Mouse (Mus musculus): Measurements from ENCODE around the gene Myom3. TPM values are rescaled to one million over a fixed set of nuclear protein-coding genes. Genes with fewer than 3 reads are reported as not detected.

Myom3 gene
- polyA plus RNA-seq, 1 experiment from 2014 or later: 0.50 TPM

DNA sequence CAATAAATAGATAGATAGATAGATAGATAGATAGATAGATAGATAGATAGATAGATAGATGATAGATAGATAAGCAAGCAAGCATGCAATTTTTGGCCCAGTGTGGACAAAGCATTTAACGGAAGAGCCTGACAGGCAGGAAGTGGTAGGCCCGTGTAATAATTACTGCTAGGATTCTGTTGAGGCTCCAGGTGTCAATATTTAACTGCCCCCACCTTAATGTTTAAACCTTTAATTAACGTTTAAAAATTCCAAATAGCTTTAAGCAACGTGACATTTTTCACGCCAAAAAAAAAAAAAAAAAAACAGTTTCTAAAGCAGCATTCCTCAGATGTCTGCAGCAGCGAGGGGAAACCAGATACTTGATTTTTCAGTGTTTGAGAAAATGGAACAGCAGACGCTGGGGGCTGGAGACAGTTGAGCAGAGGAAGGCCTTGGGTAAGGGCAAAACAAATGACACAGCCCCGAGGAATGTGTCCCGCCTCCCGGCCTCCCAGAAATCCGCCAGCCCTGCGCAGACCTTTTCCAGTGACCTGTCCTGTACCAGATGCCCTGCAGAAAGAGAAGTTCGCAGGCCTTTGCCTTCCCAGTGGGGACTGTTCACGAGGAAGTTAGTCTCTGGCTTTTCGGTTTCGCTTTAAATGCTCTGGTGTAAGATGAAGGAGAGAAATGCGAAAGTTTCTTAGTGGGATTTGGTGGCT, 60.5 kb downstream of the Myom3 start:
- Histone ChIP-seq H3K9me3 (no peaks in the 10 kb centered on the region), H3K4me1 (no peaks in the 10 kb centered on the region), H3K27ac (peak overlapping the region; percentile 45; the same call in 1 of the 2 replicates), H3K36me3 (no peaks in the 10 kb centered on the region), H3K27me3 (no peaks in the 10 kb centered on the region), H3K4me3 (no peak overlapping the region), H3K9ac (no peak overlapping the region), H3K4me2 (no peak overlapping the region)
- no peak for ATAC-seq (ENCODE audit: borderline replicate concordance, extremely low read depth, low FRiP score, low TSS enrichment)
- WGBS: 50% methylated on average over 17 of the region's 17 CpGs

DNA sequence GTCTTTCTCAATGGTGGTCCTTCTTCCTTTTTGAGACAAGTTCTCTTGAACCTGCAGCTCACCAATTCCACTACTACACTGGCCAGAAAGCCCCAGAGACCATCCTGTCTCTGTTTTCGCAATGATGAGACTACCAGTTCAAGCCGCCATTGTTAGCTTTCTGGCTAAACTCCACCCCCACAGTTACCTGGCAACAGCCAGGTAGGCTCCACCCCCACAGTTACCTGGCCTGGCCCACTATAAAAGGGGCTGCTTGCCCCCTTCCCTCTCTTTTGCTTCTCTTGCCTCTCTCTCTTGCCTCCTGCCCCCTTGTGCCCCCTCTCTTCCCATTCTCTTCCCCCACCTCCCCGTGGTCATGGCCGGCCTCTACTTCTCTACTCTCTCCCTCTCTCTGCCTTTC, 62.3 kb downstream of the Myom3 start:
- Histone ChIP-seq H3K4me2 (no peak overlapping the region), H3K4me1 (no peaks in the 10 kb centered on the region), H3K9ac (no peak overlapping the region), H3K27ac (no peak overlapping the region), H3K4me3 (no peak overlapping the region), H3K36me3 (no peaks in the 10 kb centered on the region), H3K27me3 (no peaks in the 10 kb centered on the region), H3K9me3 (no peaks in the 10 kb centered on the region)
- 84% methylated on average over 4 of the region's 4 CpGs for WGBS
- ATAC-seq (ENCODE audit: borderline replicate concordance, extremely low read depth, low FRiP score, low TSS enrichment): no peak

GRCm38 (mm10) chr4:135823298-135823697, 63.8 kb downstream of the Myom3 start:
- Histone ChIP-seq H3K27me3 (no peaks in the 10 kb centered on the region), H3K9me3 (no peaks in the 10 kb centered on the region), H3K4me1 (peaks cover 6% of the 10 kb centered on the region), H3K4me3 (no peak overlapping the region), H3K27ac (no peak overlapping the region), H3K9ac (no peak overlapping the region), H3K36me3 (no peaks in the 10 kb centered on the region), H3K4me2 (no peak overlapping the region)
- 46% methylated on average over 2 of the region's 2 CpGs for WGBS
- no peak for ATAC-seq (ENCODE audit: borderline replicate concordance, extremely low read depth, low FRiP score, low TSS enrichment)

DNA sequence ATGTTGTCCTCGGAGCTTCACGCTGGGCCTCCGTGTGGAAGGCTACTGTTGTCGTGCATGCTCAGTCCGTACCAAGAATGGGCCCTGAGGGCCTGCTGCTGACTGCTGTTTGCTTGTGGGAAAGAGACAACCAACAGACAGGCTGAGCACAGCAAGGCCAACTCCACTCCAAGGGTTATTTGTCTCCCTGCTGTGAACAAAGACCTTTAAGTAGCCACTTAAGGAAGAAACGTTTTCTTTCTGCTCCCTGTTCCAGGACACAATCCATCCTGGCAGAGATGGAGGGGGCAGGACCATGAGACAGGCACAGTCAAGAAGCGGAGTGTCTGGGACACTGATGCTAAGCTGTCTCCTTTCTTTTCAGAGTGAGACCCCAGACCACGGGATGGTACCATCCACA, 64.7 kb downstream of the Myom3 start:
- 41% methylated on average over 8 of the region's 8 CpGs for WGBS
- Histone ChIP-seq H3K27me3 (no peaks in the 10 kb centered on the region), H3K9ac (no peak overlapping the region), H3K27ac (no peak overlapping the region), H3K4me2 (no peak overlapping the region), H3K4me3 (no peak overlapping the region), H3K36me3 (no peaks in the 10 kb centered on the region), H3K9me3 (no peaks in the 10 kb centered on the region), H3K4me1 (peaks cover 15% of the 10 kb centered on the region)
- ATAC-seq (ENCODE audit: borderline replicate concordance, extremely low read depth, low FRiP score, low TSS enrichment): no peak

DNA sequence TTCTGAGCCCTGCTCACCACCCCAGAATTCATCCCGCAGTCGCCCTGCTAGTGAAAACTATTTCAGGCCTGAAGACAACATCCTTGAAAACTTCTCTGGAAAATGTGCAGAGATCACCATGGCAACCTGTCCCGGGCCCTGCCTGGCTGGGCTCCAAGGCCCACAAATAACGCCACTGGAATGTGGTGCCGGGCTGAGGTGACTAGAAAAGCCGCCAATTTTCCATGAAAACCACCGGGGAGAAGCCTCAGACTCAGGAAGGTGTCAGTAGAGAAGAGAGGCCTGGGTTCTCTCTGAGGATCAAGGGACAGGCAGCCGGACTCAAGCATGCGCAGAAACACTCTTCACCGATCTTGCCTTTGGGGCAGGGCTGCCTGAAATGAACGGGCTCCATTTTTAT, 69.0 kb downstream of the Myom3 start:
- H3K4me1 ChIP-seq: peaks cover 36% of the 10 kb centered on the region
- no peak overlapping the region for H3K9ac ChIP-seq
- ATAC-seq (ENCODE audit: borderline replicate concordance, extremely low read depth, low FRiP score, low TSS enrichment): peak; percentile 79
- H3K4me2 ChIP-seq: peak overlapping the region; percentile 30
- H3K27ac ChIP-seq: peak overlapping the region; percentile 93
- no peaks in the 10 kb centered on the region for H3K27me3 ChIP-seq
- 7% methylated on average over 11 of the region's 11 CpGs for WGBS
- no peaks in the 10 kb centered on the region for H3K36me3 ChIP-seq
- H3K4me3 ChIP-seq: no peak overlapping the region; the same call in 1 of the 2 replicates
- no peaks in the 10 kb centered on the region for H3K9me3 ChIP-seq

DNA sequence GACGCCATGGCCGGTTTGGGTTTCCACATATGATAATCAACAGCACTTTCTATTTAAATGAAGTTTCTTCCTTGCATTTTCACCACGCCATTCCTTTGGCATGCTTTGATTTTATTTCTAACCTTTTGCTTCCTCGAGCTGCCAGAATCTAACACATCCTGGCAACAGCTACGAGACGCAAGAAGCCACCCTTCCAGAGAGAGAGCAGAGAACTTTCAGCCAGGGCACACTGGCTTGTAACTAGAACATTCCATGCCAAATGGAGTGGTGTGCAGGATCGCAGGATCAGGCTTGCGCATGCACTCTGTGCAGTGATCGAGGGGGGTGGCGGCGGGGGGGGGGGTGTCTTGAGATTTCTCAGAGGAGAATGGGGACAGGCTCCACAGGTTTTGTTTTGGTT, 72.6 kb downstream of the Myom3 start:
- Histone ChIP-seq H3K4me1 (peaks cover 43% of the 10 kb centered on the region), H3K4me3 (no peak overlapping the region), H3K9me3 (no peaks in the 10 kb centered on the region), H3K27ac (peak overlapping the region; percentile 60; the same call in 1 of the 2 replicates), H3K4me2 (no peak overlapping the region), H3K27me3 (no peaks in the 10 kb centered on the region), H3K36me3 (no peaks in the 10 kb centered on the region), H3K9ac (no peak overlapping the region)
- no peak for ATAC-seq (ENCODE audit: borderline replicate concordance, extremely low read depth, low FRiP score, low TSS enrichment)
- WGBS: 41% methylated on average over 11 of the region's 11 CpGs

DNA sequence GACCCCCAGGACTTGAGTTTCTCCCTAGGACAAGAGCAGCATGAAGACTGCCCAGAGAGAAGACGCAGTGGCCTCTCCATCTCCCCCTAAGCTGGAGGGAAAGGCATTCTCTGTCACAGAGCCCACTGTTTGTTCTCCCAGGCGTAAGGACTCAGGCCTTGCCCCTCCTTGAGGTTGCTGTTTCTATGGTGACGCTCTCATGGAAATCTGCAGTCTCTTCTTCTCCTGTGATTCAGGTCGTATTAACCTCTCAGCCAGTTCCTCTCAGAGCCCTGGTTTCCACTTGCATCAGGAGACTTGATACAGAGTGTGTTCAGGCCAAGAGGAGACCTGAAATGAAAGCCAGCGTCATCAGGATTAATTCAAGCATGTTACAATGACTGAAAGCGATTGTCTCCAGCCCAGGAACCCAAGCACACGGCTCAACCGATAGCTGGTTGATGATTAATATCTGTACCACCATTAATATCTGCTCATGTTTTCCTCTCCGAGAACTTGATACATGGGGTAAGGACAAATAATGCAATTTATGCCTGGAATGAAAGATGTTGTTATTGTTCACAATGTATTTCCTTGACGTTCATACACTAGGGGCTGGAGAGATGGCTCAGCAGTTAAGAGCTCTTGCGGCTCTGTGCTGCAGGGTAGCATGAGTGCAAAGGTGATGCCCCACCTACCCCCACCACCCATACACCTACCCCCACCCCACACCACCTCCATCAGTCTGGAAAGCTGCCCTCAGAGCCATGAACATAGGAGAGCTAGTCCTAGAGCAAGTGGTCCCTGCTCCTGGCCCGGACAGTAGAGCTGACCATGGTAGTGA, 74.0 kb downstream of the Myom3 start:
- no peaks in the 10 kb centered on the region for H3K27me3 ChIP-seq
- H3K36me3 ChIP-seq: no peaks in the 10 kb centered on the region
- H3K4me3 ChIP-seq: no peak overlapping the region
- no peaks in the 10 kb centered on the region for H3K9me3 ChIP-seq
- H3K27ac ChIP-seq: peak overlapping the region; percentile 60
- H3K9ac ChIP-seq: no peak overlapping the region
- peaks cover 35% of the 10 kb centered on the region for H3K4me1 ChIP-seq
- WGBS: 52% methylated on average over 12 of the region's 12 CpGs
- ATAC-seq (ENCODE audit: borderline replicate concordance, extremely low read depth, low FRiP score, low TSS enrichment): no peak
- no peak overlapping the region; the same call in 1 of the 2 replicates for H3K4me2 ChIP-seq

- H3K4me3 ChIP-seq: no peak overlapping the region
- ATAC-seq (ENCODE audit: borderline replicate concordance, extremely low read depth, low FRiP score, low TSS enrichment): no peak
- H3K27ac ChIP-seq: 0 out of 2 replicates have a peak overlapping the region, but pooled peaks have one; percentile 60
- no peaks in the 10 kb centered on the region for H3K36me3 ChIP-seq
- 77% methylated on average over 8 of the region's 8 CpGs for WGBS
- H3K27me3 ChIP-seq: no peaks in the 10 kb centered on the region
- peaks cover 28% of the 10 kb centered on the region for H3K4me1 ChIP-seq
- no peaks in the 10 kb centered on the region for H3K9me3 ChIP-seq
- no peak overlapping the region for H3K9ac ChIP-seq
- no peak overlapping the region for H3K4me2 ChIP-seq
Measured at GRCm38 (mm10) chr4:135834124-135834717, 74.7 kb downstream of the Myom3 start.

- WGBS: 64% methylated on average over 3 of the region's 3 CpGs
- Histone ChIP-seq H3K4me2 (no peak overlapping the region), H3K9me3 (no peaks in the 10 kb centered on the region), H3K27ac (no peak overlapping the region), H3K4me3 (no peak overlapping the region), H3K36me3 (no peaks in the 10 kb centered on the region), H3K27me3 (no peaks in the 10 kb centered on the region), H3K4me1 (peaks cover 3% of the 10 kb centered on the region), H3K9ac (no peak overlapping the region)
- ATAC-seq (ENCODE audit: borderline replicate concordance, extremely low read depth, low FRiP score, low TSS enrichment): peak; percentile 35; the same call in 1 of the 2 replicates
Measured at GRCm38 (mm10) chr4:135838925-135839292, 79.4 kb downstream of the Myom3 start.

GRCm38 (mm10) chr4:135839293-135840011, 79.9 kb downstream of the Myom3 start:
- H3K4me2 ChIP-seq: no peak overlapping the region
- ATAC-seq (ENCODE audit: borderline replicate concordance, extremely low read depth, low FRiP score, low TSS enrichment): no peak
- no peaks in the 10 kb centered on the region for H3K27me3 ChIP-seq
- H3K9me3 ChIP-seq: no peaks in the 10 kb centered on the region
- H3K9ac ChIP-seq: no peak overlapping the region
- H3K4me3 ChIP-seq: no peak overlapping the region
- no peak overlapping the region for H3K27ac ChIP-seq
- no peaks in the 10 kb centered on the region for H3K4me1 ChIP-seq
- WGBS: 66% methylated on average over 21 of the region's 21 CpGs
- H3K36me3 ChIP-seq: no peaks in the 10 kb centered on the region

DNA sequence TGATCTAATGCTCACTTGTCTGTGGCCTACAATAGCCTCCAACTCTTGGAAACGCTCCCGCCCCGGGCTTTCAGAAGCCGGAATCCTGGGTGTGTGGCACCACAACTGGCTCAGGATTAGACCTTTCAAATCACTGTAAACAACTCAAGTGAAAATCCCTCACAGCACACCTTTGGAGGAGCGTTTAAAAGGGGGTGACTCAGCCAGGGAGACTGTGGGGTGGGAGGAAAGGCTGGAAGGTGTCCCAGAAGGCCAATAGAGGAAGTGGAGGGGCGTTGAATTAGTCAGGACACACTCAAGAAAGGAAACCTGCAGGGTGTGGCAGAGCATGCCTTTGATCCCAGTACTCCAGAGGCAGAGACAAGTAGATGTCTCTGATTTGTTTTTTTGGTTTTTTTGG, 84.9 kb downstream of the Myom3 start:
- no peak overlapping the region for H3K27ac ChIP-seq
- ATAC-seq (ENCODE audit: borderline replicate concordance, extremely low read depth, low FRiP score, low TSS enrichment): no peak
- H3K27me3 ChIP-seq: no peaks in the 10 kb centered on the region
- no peak overlapping the region for H3K4me3 ChIP-seq
- H3K36me3 ChIP-seq: no peaks in the 10 kb centered on the region
- H3K9ac ChIP-seq: no peak overlapping the region
- 0 out of 2 replicates have a peak, but pooled peaks cover 3% of the 10 kb centered on the region for H3K4me1 ChIP-seq
- no peak overlapping the region for H3K4me2 ChIP-seq
- H3K9me3 ChIP-seq: no peaks in the 10 kb centered on the region
- WGBS: 69% methylated on average over 6 of the region's 6 CpGs

Measured in lung, embryonic 15.5 days (tissue).